Comparison of ENCODE assay signal across 16 mouse cellular contexts in the genomic region with DNA sequence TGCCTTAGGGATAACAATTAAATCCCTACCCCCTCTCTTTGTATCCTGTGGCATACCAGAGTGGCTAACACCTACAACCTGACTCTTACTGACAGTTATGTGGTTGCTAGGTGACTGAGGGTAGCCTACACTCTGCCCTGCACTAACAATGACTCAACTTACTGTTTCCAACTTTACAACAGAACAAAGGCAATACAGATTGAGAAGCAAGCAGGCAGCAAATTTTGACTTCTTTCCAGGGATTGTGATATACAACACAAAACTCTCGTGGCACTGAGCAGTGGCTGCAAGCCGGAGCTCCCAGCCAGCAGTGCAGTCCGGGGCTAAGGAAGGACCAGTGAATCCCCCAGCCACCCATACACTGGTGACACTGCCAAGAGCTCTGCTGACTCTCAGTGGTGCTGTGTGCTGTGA. TPM values are rescaled to one million over a fixed set of nuclear protein-coding genes. Genes with fewer than 3 reads are reported as not detected.
DNase-seq lines count a peak whose midpoint lies in the region; ATAC-seq and TF ChIP-seq lines count a peak whose summit lies in the region.
"Had no signal": no experiment of that assay in that cellular context is flagged by ENCODE, and none has a peak within 500 bp of the region (broad histone marks: within the 10 kb centered on the region; RNA-seq: fewer than 3 reads in every experiment).

No protein-coding gene starts in this region.

- WGBS in embryonic facial prominence, embryonic 11.5 days = 78% methylated on average over 3 of the region's 3 CpGs
- 78% methylated on average over 3 of the region's 3 CpGs for whole genome bisulfite sequencing in embryonic facial prominence, embryonic 10.5 days
- WGBS in forebrain, embryonic 14.5 days = 57% methylated on average over 3 of the region's 3 CpGs
- 87% methylated on average over 3 of the region's 3 CpGs for WGBS in limb, embryonic 10.5 days

- H3K9ac ChIP-seq in embryonic facial prominence, embryonic 11.5 days (replicated peaks; ENCODE audit: low read length) = no peak overlapping the region
- no peak overlapping the region for H3K9ac ChIP-seq in forebrain, embryonic 14.5 days (ENCODE audit: low read length)
- H3K9ac ChIP-seq: limb, embryonic 15.5 days had no signal

- TF ChIP-seq CTCF in layer of hippocampus, adult 2 months (conservative IDR thresholded peaks at IDR 0.05) = no peak

- H3K9me3 ChIP-seq in embryonic facial prominence, embryonic 11.5 days (replicated peaks; ENCODE audit: control insufficient read depth, low read length) = no peaks in the 10 kb centered on the region
- H3K9me3 ChIP-seq in embryonic facial prominence, embryonic 10.5 days = no peaks in the 10 kb centered on the region
- H3K9me3 ChIP-seq in forebrain, embryonic 14.5 days (replicated peaks; ENCODE audit: control insufficient read depth, low read length) = no peaks in the 10 kb centered on the region
- H3K9me3 ChIP-seq in limb, embryonic 10.5 days (replicated peaks) = no peaks in the 10 kb centered on the region
- H3K9me3 ChIP-seq: limb, embryonic 15.5 days had no signal

- H3K27ac ChIP-seq in embryonic facial prominence, embryonic 11.5 days (replicated peaks; ENCODE audit: low read depth, low read length) = no peak overlapping the region
- no peak overlapping the region for H3K27ac ChIP-seq in embryonic facial prominence, embryonic 10.5 days (replicated peaks)
- peak overlapping the region; percentile 62; the same call in 1 of the 2 replicates for H3K27ac ChIP-seq in layer of hippocampus, adult 2 months
- no peak overlapping the region for H3K27ac ChIP-seq in forebrain, embryonic 14.5 days (ENCODE audit: low read depth, low read length)
- H3K27ac ChIP-seq in limb, embryonic 10.5 days = no peak overlapping the region
- H3K27ac ChIP-seq: limb, embryonic 15.5 days had no signal

- no peaks in the 10 kb centered on the region for H3K27me3 ChIP-seq in embryonic facial prominence, embryonic 11.5 days (ENCODE audit: control insufficient read depth, insufficient read depth, low read length)
- H3K27me3 ChIP-seq in embryonic facial prominence, embryonic 10.5 days (replicated peaks; ENCODE audit: low read depth, poor library complexity, severe bottlenecking) = no peaks in the 10 kb centered on the region
- no peaks in the 10 kb centered on the region for H3K27me3 ChIP-seq in forebrain, embryonic 14.5 days (replicated peaks; ENCODE audit: control insufficient read depth, insufficient read depth, low read length)
- H3K27me3 ChIP-seq in limb, embryonic 10.5 days (ENCODE audit: low read depth, poor library complexity, severe bottlenecking) = no peaks in the 10 kb centered on the region
- H3K27me3 ChIP-seq: limb, embryonic 15.5 days had no signal

- no peaks in the 10 kb centered on the region for H3K36me3 ChIP-seq in embryonic facial prominence, embryonic 11.5 days (replicated peaks; ENCODE audit: control insufficient read depth, insufficient read depth, low read depth, low read length)
- peaks cover 32% of the 10 kb centered on the region for H3K36me3 ChIP-seq in embryonic facial prominence, embryonic 10.5 days (replicated peaks)
- H3K36me3 ChIP-seq in forebrain, embryonic 14.5 days (ENCODE audit: control insufficient read depth, insufficient read depth, low read length) = peaks cover 7% of the 10 kb centered on the region
- peaks cover 35% of the 10 kb centered on the region for H3K36me3 ChIP-seq in limb, embryonic 10.5 days

- no peaks in the 10 kb centered on the region for H3K4me1 ChIP-seq in embryonic facial prominence, embryonic 11.5 days (ENCODE audit: control insufficient read depth, insufficient read depth, low read length)
- peaks cover 11% of the 10 kb centered on the region for H3K4me1 ChIP-seq in embryonic facial prominence, embryonic 10.5 days
- peaks cover 5% of the 10 kb centered on the region; the same call in 1 of the 2 replicates for H3K4me1 ChIP-seq in forebrain, embryonic 14.5 days (ENCODE audit: control insufficient read depth, insufficient read depth, low read length)
- H3K4me1 ChIP-seq in limb, embryonic 10.5 days = peaks cover 2% of the 10 kb centered on the region; the same call in 1 of the 2 replicates

- DNase-seq in embryonic facial prominence, embryonic 11.5 days (ENCODE audit: low spot score) = no peak
- no peak for DNase-seq in embryonic facial prominence, embryonic 10.5 days (ENCODE audit: low spot score)
- no peak for DNase-seq in layer of hippocampus, adult 2 months (ENCODE audit: low spot score in 2 of 2)
- DNase-seq in layer of hippocampus, postnatal 10 days (ENCODE audit: low spot score in 2 of 2) = no peak
- peak; percentile 83 for DNase-seq in Muller cell, postnatal 12 days (ENCODE audit: inconsistent ontology term)
- DNase-seq in forebrain, embryonic 14.5 days (ENCODE audit: low spot score) = peak; percentile 23
- no peak for DNase-seq in limb, embryonic 10.5 days (ENCODE audit: low spot score)
- no peak for DNase-seq in thymus, adult 18-20 months
- DNase-seq: adrenal gland, postnatal 25 days; cerebellum, adult 11-12 months; layer of hippocampus, postnatal 36 days had no signal

- 0 out of 2 replicates have a peak, but pooled peaks have one; percentile 67 for ATAC-seq in embryonic facial prominence, embryonic 11.5 days (replicated peaks; ENCODE audit: insufficient number of reproducible peaks, low FRiP score, low TSS enrichment, low read depth)
- ATAC-seq in forebrain, embryonic 14.5 days = peak; percentile 58
- ATAC-seq: lung, postnatal 0 days had no signal

- H3K4me3 ChIP-seq in embryonic facial prominence, embryonic 11.5 days (ENCODE audit: low read depth, low read length) = no peak overlapping the region
- no peak overlapping the region for H3K4me3 ChIP-seq in embryonic facial prominence, embryonic 10.5 days
- H3K4me3 ChIP-seq in layer of hippocampus, adult 2 months = no peak overlapping the region
- no peak overlapping the region for H3K4me3 ChIP-seq in forebrain, embryonic 14.5 days (ENCODE audit: low read depth, low read length)
- no peak overlapping the region for H3K4me3 ChIP-seq in limb, embryonic 10.5 days
- H3K4me3 ChIP-seq: limb, embryonic 15.5 days had no signal

- H3K4me2 ChIP-seq in embryonic facial prominence, embryonic 11.5 days (ENCODE audit: low read depth, low read length) = no peak overlapping the region
- no peak overlapping the region for H3K4me2 ChIP-seq in forebrain, embryonic 14.5 days (ENCODE audit: low read length)
- H3K4me2 ChIP-seq: limb, embryonic 15.5 days had no signal

RNA-seq across cellular contexts. Expression of a gene that starts 10.4 kb away (rescaled TPM):
- polyA plus RNA-seq in embryonic facial prominence, embryonic 11.5 days (2014; fragmentation: Nextera tagmentation; extraction: Ambion mirVana) = 102 and 105 TPM in 2 replicates
- polyA plus RNA-seq in embryonic facial prominence, embryonic 10.5 days (2016; fragmentation: Nextera tagmentation; extraction: Ambion mirVana) = 80.7 and 87.8 TPM in 2 replicates
- 10 to 100 TPM; 54.4 to 57.7 TPM for total RNA-seq in layer of hippocampus, adult 2 months (2021)
- 10 to 100 TPM; 54.8 to 57.5 TPM for total RNA-seq in layer of hippocampus, postnatal 10 days (2021)
- polyA plus RNA-seq in forebrain, embryonic 14.5 days (2014; fragmentation: Nextera tagmentation; extraction: Ambion mirVana) = 80.8 and 88.0 TPM in 2 replicates
- 86.1 and 87.0 TPM in 2 replicates for polyA plus RNA-seq in limb, embryonic 10.5 days (2016; fragmentation: Nextera tagmentation; extraction: Ambion mirVana)

RNA-seq across cellular contexts. Expression of a gene that starts 29.0 kb away (rescaled TPM):
- polyA plus RNA-seq in embryonic facial prominence, embryonic 11.5 days (2014; fragmentation: Nextera tagmentation; extraction: Ambion mirVana) = not detected in 2 replicates
- polyA plus RNA-seq in embryonic facial prominence, embryonic 10.5 days (2016; fragmentation: Nextera tagmentation; extraction: Ambion mirVana) = not detected in 2 replicates
- not detected for total RNA-seq in layer of hippocampus, adult 2 months (2021)
- not detected for total RNA-seq in layer of hippocampus, postnatal 10 days (2021)
- polyA plus RNA-seq in forebrain, embryonic 14.5 days (2014; fragmentation: Nextera tagmentation; extraction: Ambion mirVana) = not detected in 2 replicates
- polyA plus RNA-seq in limb, embryonic 10.5 days (2016; fragmentation: Nextera tagmentation; extraction: Ambion mirVana) = not detected in 2 replicates
- total RNA-seq: hematopoietic stem cell, adult 5-6 weeks had no signal
- polyA plus RNA-seq: gonadal fat pad, adult 2 months; limb, embryonic 15.5 days; lung, postnatal 0 days; thymus, postnatal 0 days had no signal

RNA-seq across cellular contexts. Expression of a gene that starts 37.7 kb away (rescaled TPM):
- 18.3 and 25.4 TPM in 2 replicates for polyA plus RNA-seq in embryonic facial prominence, embryonic 11.5 days (2014; fragmentation: Nextera tagmentation; extraction: Ambion mirVana)
- polyA plus RNA-seq in embryonic facial prominence, embryonic 10.5 days (2016; fragmentation: Nextera tagmentation; extraction: Ambion mirVana) = 24.7 and 24.9 TPM in 2 replicates
- 10 to 100 TPM; 17.9 to 24.4 TPM for total RNA-seq in layer of hippocampus, adult 2 months (2021)
- 10 to 100 TPM; 14.0 to 17.5 TPM for total RNA-seq in layer of hippocampus, postnatal 10 days (2021)
- polyA plus RNA-seq in forebrain, embryonic 14.5 days (2014; fragmentation: Nextera tagmentation; extraction: Ambion mirVana) = 14.1 and 19.6 TPM in 2 replicates
- polyA plus RNA-seq in limb, embryonic 10.5 days (2016; fragmentation: Nextera tagmentation; extraction: Ambion mirVana) = 23.1 and 30.0 TPM in 2 replicates

RNA-seq across cellular contexts. Expression of a gene that starts 57.3 kb away (rescaled TPM):
- polyA plus RNA-seq in embryonic facial prominence, embryonic 11.5 days (2014; fragmentation: Nextera tagmentation; extraction: Ambion mirVana) = 38.7 TPM in 2 replicates
- 38.5 and 39.6 TPM in 2 replicates for polyA plus RNA-seq in embryonic facial prominence, embryonic 10.5 days (2016; fragmentation: Nextera tagmentation; extraction: Ambion mirVana)
- 1 to 10 TPM; 7.4 to 9.4 TPM for total RNA-seq in layer of hippocampus, adult 2 months (2021)
- total RNA-seq in layer of hippocampus, postnatal 10 days (2021) = 10 to 100 TPM in 1 of 2 experiments, 1 to 10 TPM in 1; 9.6 to 11.4 TPM
- polyA plus RNA-seq in forebrain, embryonic 14.5 days (2014; fragmentation: Nextera tagmentation; extraction: Ambion mirVana) = 15.0 and 18.2 TPM in 2 replicates
- polyA plus RNA-seq in limb, embryonic 10.5 days (2016; fragmentation: Nextera tagmentation; extraction: Ambion mirVana) = 35.8 and 41.9 TPM in 2 replicates

Comparison
In these comparisons a context has a peak if more than half of its experiments do, and no peak if none do; other contexts are left out.
1. DNase-seq: peak in Muller cell, postnatal 12 days (single experiment) and forebrain, embryonic 14.5 days (single experiment); none in embryonic facial prominence, embryonic 11.5 days (single experiment), embryonic facial prominence, embryonic 10.5 days (single experiment), layer of hippocampus, adult 2 months (0 of 2), layer of hippocampus, postnatal 10 days (0 of 2), limb, embryonic 10.5 days (single experiment) and thymus, adult 18-20 months (0 of 2).